Mouse (Mus musculus) MEL (cell line): ENCODE results near the gene Ifna4. TPM values are rescaled to one million over a fixed set of nuclear protein-coding genes. Genes with fewer than 3 reads are reported as not detected.
"Not testable (repeated sequence)": the region's sequence is repeated elsewhere in the genome, so short reads cannot be mapped to it uniquely, and the experiment has no call there.

ENCODE experiments used
- DNase-seq: peaks from one replicate; pipeline ENCODE4 v3.0.0; 2011; ENCODE audit warnings: low read depth, low spot score
- H3K27ac ChIP-seq: 2 replicates; pipeline ENCODE4 v1.5.1; 2012; ENCODE audit warnings: low read depth, mild to moderate bottlenecking, control low read depth, low read length, moderate library complexity; ENCODE audit not compliant: control insufficient read depth
- H3K27me3 ChIP-seq, 2 experiments: fragments of 150-350 bp in 1 of 2; sonication (generic) in 1 of 2; 2 replicates each; pipeline ENCODE4 v1.6.1; 2012; ENCODE audit warnings: low read length in 2 of 2, mild to moderate bottlenecking in 2 of 2, improper control_type of control experiment in 1 of 2, moderate library complexity in 1 of 2; ENCODE audit not compliant: insufficient read depth in 2 of 2, control insufficient read depth in 1 of 2
- H3K36me3 ChIP-seq, 2 experiments: 2 replicates each; pipeline ENCODE4 v1.6.1; 2012 to 2014; ENCODE audit warnings: low read length in 2 of 2, improper control_type of control experiment in 1 of 2, inconsistent platforms in 1 of 2, mild to moderate bottlenecking in 1 of 2; ENCODE audit not compliant: insufficient read depth in 2 of 2, control insufficient read depth in 1 of 2
- H3K4me1 ChIP-seq, 2 experiments: fragments of 150-350 bp in 1 of 2; sonication (generic) in 1 of 2; 2 replicates each; pipeline ENCODE4 v1.6.1; 2012; ENCODE audit warnings: low read length in 2 of 2, improper control_type of control experiment in 1 of 2, mild to moderate bottlenecking in 1 of 2; ENCODE audit not compliant: insufficient read depth in 2 of 2, control insufficient read depth in 1 of 2
- H3K4me3 ChIP-seq, 2 experiments: fragments of 150-350 bp in 1 of 2; sonication (generic) in 1 of 2; 2 replicates each; pipeline ENCODE4 v1.5.1; 2012; ENCODE audit warnings: low read depth in 2 of 2, low read length in 2 of 2, mild to moderate bottlenecking in 2 of 2, moderate library complexity in 2 of 2, control low read depth in 1 of 2, improper control_type of control experiment in 1 of 2; ENCODE audit not compliant: control insufficient read depth in 1 of 2, insufficient read depth in 1 of 2
- H3K79me2 ChIP-seq: 2 replicates; pipeline ENCODE4 v1.6.1; 2012; ENCODE audit warnings: mild to moderate bottlenecking, low read length, moderate library complexity; ENCODE audit not compliant: control insufficient read depth, poor library complexity, insufficient read depth
- H3K9ac ChIP-seq: 2 replicates; pipeline ENCODE4 v1.6.1; 2012; ENCODE audit warnings: low read depth, mild to moderate bottlenecking, control low read depth, low read length, moderate library complexity; ENCODE audit not compliant: control insufficient read depth, poor library complexity, severe bottlenecking
- H3K9me3 ChIP-seq: fragments of 150-350 bp; sonication (generic); replicated peaks from 2 replicates; pipeline ENCODE4 v1.6.1; 2012; ENCODE audit warnings: mild to moderate bottlenecking, low read length, improper control_type of control experiment, moderate library complexity; ENCODE audit not compliant: insufficient read depth
- BHLHE40 ChIP-seq: IDR thresholded peaks from 2 replicates; pipeline ENCODE4 v1.6.1; 2012; ENCODE audit warnings: low read depth, mild to moderate bottlenecking, inconsistent platforms, low read length, improper control_type of control experiment, borderline replicate concordance
- CHD1 ChIP-seq: IDR thresholded peaks from 2 replicates; pipeline ENCODE4 v1.6.1; 2012; ENCODE audit warnings: low read depth, mild to moderate bottlenecking, inconsistent platforms, low read length, improper control_type of control experiment
- CTCF ChIP-seq, 3 experiments: IDR thresholded peaks in 2 of 3; conservative IDR thresholded peaks in 1 of 3; 2 replicates each; pipeline ENCODE4 v1.5.1; 2011 to 2012; ENCODE audit warnings: low read length in 3 of 3, low read depth in 2 of 3, mild to moderate bottlenecking in 2 of 3, improper control_type of control experiment in 1 of 3, inconsistent platforms in 1 of 3, mixed read lengths in 1 of 3, moderate library complexity in 1 of 3; ENCODE audit not compliant: control insufficient read depth in 1 of 3, insufficient read depth in 1 of 3, poor library complexity in 1 of 3, severe bottlenecking in 1 of 3
- E2F4 ChIP-seq: IDR thresholded peaks from 2 replicates; pipeline ENCODE4 v1.6.1; 2011; ENCODE audit warnings: low read depth, low read length, improper control_type of control experiment, borderline replicate concordance
- ETS1 ChIP-seq: IDR thresholded peaks from 2 replicates; pipeline ENCODE4 v1.6.1; 2012; ENCODE audit warnings: low read depth, mild to moderate bottlenecking, inconsistent platforms, low read length, improper control_type of control experiment, moderate library complexity
- GABPA ChIP-seq: IDR thresholded peaks from 2 replicates; pipeline ENCODE4 v1.6.1; 2012; ENCODE audit warnings: low read depth, mild to moderate bottlenecking, inconsistent platforms, low read length, improper control_type of control experiment, moderate library complexity
- JUND ChIP-seq: IDR thresholded peaks from 2 replicates; pipeline ENCODE4 v1.6.1; 2011; ENCODE audit warnings: low read depth, mild to moderate bottlenecking, improper control_type of control experiment, low read length
- MAFK ChIP-seq: IDR thresholded peaks from 2 replicates; pipeline ENCODE4 v1.6.1; 2011; ENCODE audit warnings: low read depth, mild to moderate bottlenecking, low read length, improper control_type of control experiment, borderline replicate concordance
- MAX ChIP-seq: IDR thresholded peaks from 2 replicates; pipeline ENCODE4 v1.6.1; 2011; ENCODE audit warnings: low read length, improper control_type of control experiment
- MEF2A ChIP-seq: IDR thresholded peaks from 2 replicates; pipeline ENCODE4 v1.6.1; 2014; ENCODE audit warnings: low read depth, mild to moderate bottlenecking, inconsistent platforms, low read length, improper control_type of control experiment; ENCODE audit not compliant: poor library complexity, insufficient replicate concordance, severe bottlenecking; ENCODE audit errors: extremely low read depth
- MXI1 ChIP-seq: IDR thresholded peaks from 2 replicates; pipeline ENCODE4 v1.6.1; 2011; ENCODE audit warnings: mild to moderate bottlenecking, low read depth, low read length, improper control_type of control experiment
- NELFE ChIP-seq: IDR thresholded peaks from 2 replicates; pipeline ENCODE4 v1.6.1; 2011; ENCODE audit warnings: low read depth, low read length, improper control_type of control experiment
- POLR2A ChIP-seq, 2 experiments: IDR thresholded peaks; 2 replicates each; pipeline ENCODE4 v1.6.1; 2011 to 2012; ENCODE audit warnings: low read length in 2 of 2, mild to moderate bottlenecking in 2 of 2, control low read depth in 1 of 2, improper control_type of control experiment in 1 of 2, low read depth in 1 of 2, moderate library complexity in 1 of 2; ENCODE audit not compliant: control insufficient read depth in 1 of 2, insufficient read depth in 1 of 2, poor library complexity in 1 of 2
- POLR2AphosphoS2 ChIP-seq: IDR thresholded peaks from 2 replicates; pipeline ENCODE4 v1.6.1; 2011; ENCODE audit warnings: low read length, improper control_type of control experiment
- RAD21 ChIP-seq: IDR thresholded peaks from 2 replicates; pipeline ENCODE4 v1.6.1; 2011; ENCODE audit warnings: mild to moderate bottlenecking, low read depth, low read length, improper control_type of control experiment
- RCOR1 ChIP-seq: IDR thresholded peaks from 2 replicates; pipeline ENCODE4 v1.6.1; 2012; ENCODE audit warnings: low read depth, mild to moderate bottlenecking, inconsistent platforms, low read length, improper control_type of control experiment
- SIN3A ChIP-seq: IDR thresholded peaks from 2 replicates; pipeline ENCODE4 v1.6.1; 2012; ENCODE audit warnings: low read length, improper control_type of control experiment, inconsistent platforms
- SMC3 ChIP-seq: IDR thresholded peaks from 2 replicates; pipeline ENCODE4 v1.6.1; 2011; ENCODE audit warnings: low read depth, low read length, improper control_type of control experiment
- TAL1 ChIP-seq: IDR thresholded peaks from 2 replicates; pipeline ENCODE4 v1.6.1; 2012; ENCODE audit warnings: mild to moderate bottlenecking, inconsistent platforms, low read length, moderate library complexity, mixed read lengths
- TCF12 ChIP-seq: IDR thresholded peaks from 2 replicates; pipeline ENCODE4 v1.6.1; 2014; ENCODE audit warnings: low read depth, mild to moderate bottlenecking, inconsistent platforms, low read length, improper control_type of control experiment, moderate library complexity
- UBTF ChIP-seq: IDR thresholded peaks from 2 replicates; pipeline ENCODE4 v1.6.1; 2012; ENCODE audit warnings: low read depth, mild to moderate bottlenecking, inconsistent platforms, low read length, improper control_type of control experiment, moderate library complexity, borderline replicate concordance; ENCODE audit not compliant: insufficient read depth
- USF1 ChIP-seq: IDR thresholded peaks from 2 replicates; pipeline ENCODE4 v1.6.1; 2014; ENCODE audit warnings: low read depth, mild to moderate bottlenecking, inconsistent platforms, low read length, improper control_type of control experiment, moderate library complexity
- USF2 ChIP-seq, 2 experiments: IDR thresholded peaks; 2 replicates each; pipeline ENCODE4 v1.6.1; 2011 to 2012; ENCODE audit warnings: improper control_type of control experiment in 2 of 2, low read length in 2 of 2, borderline replicate concordance in 1 of 2, inconsistent platforms in 1 of 2, low read depth in 1 of 2, mild to moderate bottlenecking in 1 of 2; ENCODE audit not compliant: insufficient read depth in 1 of 2
- ZC3H11A ChIP-seq: IDR thresholded peaks from 2 replicates; pipeline ENCODE4 v1.6.1; 2012; ENCODE audit warnings: low read depth, mild to moderate bottlenecking, inconsistent platforms, low read length, improper control_type of control experiment
- ZMIZ1 ChIP-seq: IDR thresholded peaks from 2 replicates; pipeline ENCODE4 v1.6.1; 2012; ENCODE audit warnings: low read depth, mild to moderate bottlenecking, inconsistent platforms, low read length, improper control_type of control experiment, moderate library complexity
- ZNF384 ChIP-seq: IDR thresholded peaks from 2 replicates; pipeline ENCODE4 v1.6.1; 2012; ENCODE audit warnings: low read depth, mild to moderate bottlenecking, inconsistent platforms, low read length, improper control_type of control experiment
- polyA plus RNA-seq, 2 experiments: library from polyadenylated mRNA; stranded (reverse) in 1 of 2; unstranded in 1 of 2; fragments of >175 nt in 1 of 2; fragments of >200 nt in 1 of 2; gene quantifications; 2 replicates each; pipeline versions ENCODE4 v1.2.1 to v1.2.4; 2012; ENCODE audit warnings: low replicate concordance in 2 of 2, low read depth in 1 of 2; ENCODE audit not compliant: insufficient read length in 2 of 2, insufficient read depth in 1 of 2, missing spikeins in 1 of 2
- total RNA-seq: library from RNA; depleted of rRNA; stranded (reverse); fragments of 300-350 nt; gene quantifications from 2 replicates; pipeline ENCODE4 v1.2.3, GENCODE M21; 2012

Ifna4 gene
- total and polyA plus RNA-seq, 3 experiments, result not detected

- H3K4me1 ChIP-seq, result no peaks in the 10 kb centered on the region
- H3K36me3 ChIP-seq, result no peaks in the 10 kb centered on the region
- no peak overlapping the region for H3K9ac ChIP-seq
- TF ChIP-seq ZC3H11A, result no peak
- peak in 2 of 3 experiments; percentile 52 to 55; a peak in 4 of 6 replicates for TF ChIP-seq CTCF (IDR thresholded peaks at IDR 0.05 in 2 of 3, conservative IDR thresholded peaks at IDR 0.05 in 1 of 3; ENCODE audit: control insufficient read depth in 1 of 3, insufficient read depth in 1 of 3, low read depth in 2 of 3, low read length in 3 of 3, poor library complexity in 1 of 3, severe bottlenecking in 1 of 3)
- H3K9me3 ChIP-seq, result no peaks in the 10 kb centered on the region
- no peak overlapping the region for H3K27ac ChIP-seq
- no peak overlapping the region for H3K4me3 ChIP-seq
- H3K27me3 ChIP-seq, result peaks cover 0 to 8% of the 10 kb centered on the region in 2 experiments; a peak in 3 of 4 replicates
- DNase-seq, result peak; percentile 15
- no peaks in the 10 kb centered on the region for H3K79me2 ChIP-seq
Measured at GRCm38 (mm10) chr4:88822995-88823394, 18.7 kb upstream of the Ifna4 start.

GRCm38 (mm10) chr4:88827116-88827515 lies 14.5 kb upstream of the Ifna4 start, which contains the start of gene Ifna6:
TSS of gene Ifna6 (plus strand) at chr4:88827416.
- not testable (repeated sequence) for H3K9me3 ChIP-seq, H3K36me3 ChIP-seq, H3K79me2 ChIP-seq, H3K4me1 ChIP-seq, H3K27ac ChIP-seq, H3K9ac ChIP-seq, DNase-seq, H3K27me3 ChIP-seq, H3K4me3 ChIP-seq

DNA sequence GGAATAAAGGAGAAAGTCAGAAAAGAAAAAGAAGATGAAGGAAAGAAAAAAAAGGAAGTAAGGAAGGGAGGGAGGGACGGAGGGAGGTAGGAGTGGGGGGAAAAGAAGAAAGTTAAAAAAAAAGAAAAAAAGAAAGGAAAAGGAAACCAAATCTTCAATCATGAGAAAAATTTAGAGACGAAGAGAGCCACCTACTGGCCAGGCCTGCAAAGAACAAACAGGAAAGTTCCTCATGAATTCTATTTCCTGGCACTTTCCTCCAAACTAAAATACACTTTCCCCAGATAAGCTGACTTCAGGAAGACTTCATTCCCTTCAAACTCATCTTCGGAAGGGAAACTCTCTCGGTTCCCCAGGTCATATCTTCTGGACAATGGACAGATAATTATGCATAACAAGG lies 11.1 kb upstream of the Ifna4 start:
- Histone ChIP-seq H3K9me3 (no peaks in the 10 kb centered on the region), H3K4me3 (no peak overlapping the region), H3K4me1 (no peaks in the 10 kb centered on the region), H3K27me3 (peaks cover 5 to 11% of the 10 kb centered on the region in 2 experiments), H3K27ac (no peak overlapping the region), H3K79me2 (no peaks in the 10 kb centered on the region), H3K36me3 (no peaks in the 10 kb centered on the region), H3K9ac (no peak overlapping the region)
- peak; percentile 48 for DNase-seq
- TF ChIP-seq JUND, result peak; percentile 50; the same call in 1 of the 2 replicates
- no peak for TF ChIP-seq CHD1
- TF ChIP-seq ZNF384, result peak; percentile 83
- TF ChIP-seq TCF12, result no peak; the same call in 1 of the 2 replicates
- no peak for TF ChIP-seq POLR2AphosphoS2
- 0 out of 2 replicates have a peak, but pooled peaks have one; percentile 9 for TF ChIP-seq ETS1
- no peak for TF ChIP-seq E2F4
- TF ChIP-seq MAX, result no peak
- no peak for TF ChIP-seq RCOR1
- TF ChIP-seq ZMIZ1, result no peak
- TF ChIP-seq CTCF (IDR thresholded peaks at IDR 0.05 in 2 of 3, conservative IDR thresholded peaks at IDR 0.05 in 1 of 3; ENCODE audit: control insufficient read depth in 1 of 3, insufficient read depth in 1 of 3, low read depth in 2 of 3, low read length in 3 of 3, poor library complexity in 1 of 3, severe bottlenecking in 1 of 3), result peak in 2 of 3 experiments; percentile 57 to 76; a peak in 4 of 6 replicates
- no peak for TF ChIP-seq UBTF
- TF ChIP-seq MAFK, result no peak
- TF ChIP-seq SMC3, result peak; percentile 27
- TF ChIP-seq POLR2A (IDR thresholded peaks at IDR 0.05; ENCODE audit: control insufficient read depth in 1 of 2, insufficient read depth in 1 of 2, low read depth in 1 of 2, low read length in 2 of 2, poor library complexity in 1 of 2), result no peak
- no peak for TF ChIP-seq MEF2A
- no peak for TF ChIP-seq GABPA
- TF ChIP-seq MXI1, result no peak
- TF ChIP-seq TAL1, result no peak
- peak; percentile 38 for TF ChIP-seq RAD21
- no peak for TF ChIP-seq USF2 (IDR thresholded peaks at IDR 0.05; ENCODE audit: borderline replicate concordance in 1 of 2, insufficient read depth in 1 of 2, low read depth in 1 of 2, low read length in 2 of 2)
- no peak for TF ChIP-seq SIN3A
- TF ChIP-seq NELFE, result no peak
- no peak for TF ChIP-seq BHLHE40
- no peak for TF ChIP-seq USF1
